Mouse (Mus musculus) yolk sac, embryonic 10.5 days (tissue): ENCODE data around the gene Cd276.
"Not testable (repeated sequence)": the region's sequence is repeated elsewhere in the genome, so short reads cannot be mapped to it uniquely, and the experiment has no call there.

Source experiments
- DNase-seq: peaks from one replicate; pipeline ENCODE4 v3.0.0-alpha.2; 2017; ENCODE audit warnings: low spot score

Gene Cd276

DNA sequence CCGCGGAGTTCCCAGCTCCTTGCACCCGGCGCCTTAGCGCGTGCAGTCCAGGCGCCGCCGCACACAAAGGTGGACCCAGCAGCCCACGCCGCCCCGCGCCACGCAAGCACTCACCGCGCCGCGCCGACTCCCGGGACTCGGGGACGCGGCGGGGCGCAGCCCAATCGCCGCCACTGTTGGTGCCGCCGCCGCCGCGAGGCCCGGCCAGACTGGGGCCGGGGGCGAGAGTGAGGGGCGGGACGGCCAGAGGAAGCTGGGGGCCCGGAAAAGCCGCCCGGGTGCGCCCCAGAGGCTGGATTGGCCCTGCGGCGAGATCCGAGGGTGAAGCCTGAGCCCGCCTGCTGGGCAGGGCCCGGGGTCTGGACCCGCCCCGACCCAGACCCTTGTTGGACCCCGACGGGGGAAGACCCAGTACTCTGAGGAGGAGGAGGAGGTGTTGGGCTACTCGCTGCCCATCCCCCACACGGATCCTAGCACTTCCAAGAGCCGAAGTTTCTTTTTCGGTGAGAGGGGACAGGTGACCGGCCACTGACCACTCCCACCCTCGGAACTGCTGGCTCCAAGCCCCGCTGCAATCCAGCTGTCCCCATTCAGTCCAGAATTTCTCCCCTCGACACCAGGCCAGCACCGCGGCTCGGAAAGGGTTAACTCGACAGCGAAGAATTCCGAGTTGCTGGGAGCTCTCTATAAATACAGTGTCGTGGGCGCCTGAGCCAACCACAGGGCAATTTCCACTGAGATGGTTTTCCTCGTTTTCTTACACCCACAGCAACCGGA is at the start of gene Cd276:
TSS of gene Cd276 (minus strand) at position 530 of the 777 bp plus-strand sequence.
- DNase-seq = peak; percentile 71

DNA sequence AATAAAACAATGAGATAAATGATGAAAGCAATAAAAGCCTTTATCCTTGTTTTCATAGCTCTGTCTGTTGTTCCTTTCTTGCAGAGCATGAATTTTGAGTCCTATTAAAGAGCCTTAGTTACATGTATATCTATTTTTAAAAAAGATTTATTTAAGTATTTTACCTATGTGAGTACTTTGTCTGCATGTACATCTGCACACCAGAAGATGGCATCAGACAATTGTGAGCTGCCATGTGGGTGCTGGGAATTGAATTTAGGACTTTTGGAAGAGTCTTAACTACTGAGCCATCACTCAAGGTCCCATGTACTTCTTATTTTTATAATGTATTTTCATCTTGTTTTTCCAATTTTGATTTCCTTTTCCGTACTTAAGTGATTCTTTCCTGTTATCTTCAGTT is 40.1 kb upstream of the Cd276 start:
- no peak for DNase-seq

DNA sequence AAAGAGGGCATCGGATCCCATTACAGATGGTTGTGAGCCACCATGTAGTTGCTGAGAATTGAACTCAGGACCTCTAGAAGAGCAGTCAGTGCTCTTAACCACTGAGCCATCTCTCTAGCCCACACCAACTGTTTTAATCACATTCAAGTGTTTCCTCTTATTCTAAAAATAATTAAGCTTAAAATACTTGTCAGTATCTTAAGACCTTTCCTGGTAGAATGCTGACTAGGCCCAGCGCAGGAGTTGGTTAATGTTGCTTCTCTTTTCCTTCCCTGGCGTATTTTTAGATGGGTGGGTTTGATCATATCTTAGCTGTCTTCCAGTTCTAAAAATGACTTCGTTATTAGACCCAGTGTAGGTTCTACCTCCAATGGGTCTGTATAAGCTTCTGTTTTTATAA is 33.4 kb upstream of the Cd276 start:
- DNase-seq = no peak

GRCm38 (mm10) chr9:58584323-58584722 is 29.1 kb upstream of the Cd276 start:
- DNase-seq = no peak

DNA sequence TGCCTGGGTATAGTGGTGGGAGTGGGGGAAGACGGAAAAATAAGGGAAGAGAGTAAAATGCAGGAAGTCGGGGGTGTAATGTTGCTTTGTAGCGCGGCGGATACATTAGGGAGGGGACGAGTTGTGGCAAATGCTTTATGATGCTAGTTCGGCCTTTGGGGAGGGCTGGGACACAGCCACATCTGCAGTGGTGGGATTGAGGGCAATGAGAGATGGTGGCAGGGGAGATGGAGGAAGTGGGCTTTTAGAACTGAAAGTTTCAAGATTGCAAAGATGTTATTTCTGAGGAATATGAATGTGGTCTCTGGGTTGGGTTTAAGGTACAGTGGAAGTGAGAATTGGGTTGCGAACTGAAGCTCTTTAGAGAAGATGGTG is 28.0 kb upstream of the Cd276 start:
- peak; percentile 5 for DNase-seq

DNA sequence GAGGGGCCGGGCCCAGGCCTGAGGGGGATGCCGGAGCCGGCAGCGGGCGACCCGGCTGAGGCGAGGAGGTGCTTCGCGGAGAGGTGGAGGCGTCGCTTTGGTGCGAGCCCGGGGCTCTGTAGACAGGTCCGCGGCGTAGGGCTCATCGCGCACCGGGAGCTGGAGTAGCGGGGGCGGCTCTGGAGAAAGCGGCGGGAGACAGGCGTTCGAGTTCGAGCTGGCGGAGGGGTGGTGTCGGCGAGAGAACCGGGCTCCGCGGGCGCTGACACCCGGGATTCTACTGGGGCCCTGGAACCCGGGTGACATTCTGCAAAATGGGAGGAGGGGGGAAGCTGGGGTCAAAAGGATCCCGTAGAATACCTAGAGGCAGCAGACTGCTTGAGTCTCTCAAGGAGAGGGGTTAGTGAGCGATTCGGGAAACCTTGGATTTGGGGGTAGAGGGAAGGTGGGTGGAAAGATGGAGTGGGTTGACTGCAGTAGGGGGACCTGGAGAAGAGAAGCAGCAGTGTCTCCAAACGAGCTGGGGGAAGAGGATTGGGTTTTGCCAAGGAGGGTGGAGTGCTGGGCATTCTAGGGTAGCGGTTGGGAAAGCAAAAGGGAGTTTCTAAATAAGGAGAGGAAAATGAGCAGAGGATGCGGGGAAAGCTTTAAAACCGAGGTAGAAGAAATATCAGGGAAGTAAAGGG is 27.5 kb upstream of the Cd276 start:
- DNase-seq = no peak

DNA sequence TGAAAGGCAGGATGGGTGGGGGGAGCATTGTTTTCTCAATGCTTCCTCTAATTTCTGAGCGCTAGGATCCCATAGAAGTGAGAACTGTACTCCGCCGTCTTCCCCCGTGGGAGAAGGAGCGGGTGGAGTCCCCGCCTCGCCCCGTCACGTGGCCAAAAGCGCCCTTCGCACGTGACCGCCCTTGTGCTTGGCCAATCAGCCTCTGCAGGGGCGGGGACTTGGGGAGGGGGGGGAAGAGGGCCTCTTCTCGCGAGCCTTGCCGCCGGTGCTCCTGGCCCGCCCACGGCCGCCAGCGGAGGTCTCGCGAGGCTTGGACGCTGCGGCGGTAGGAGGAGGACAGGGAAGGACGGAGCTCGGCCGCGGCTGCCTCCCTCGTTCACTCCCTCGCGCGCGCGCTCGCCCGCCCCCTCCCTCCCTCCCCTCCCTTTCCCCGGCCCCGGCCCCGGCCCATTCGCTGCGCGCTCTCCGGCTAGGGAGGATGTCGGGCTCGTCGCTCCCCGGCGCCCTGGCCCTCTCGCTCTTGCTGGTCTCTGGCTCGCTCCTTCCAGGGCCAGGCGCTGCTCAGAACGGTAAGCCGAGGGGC is 26.8 kb upstream of the Cd276 start, which contains the start of gene Nptn:
TSS of gene Nptn (plus strand) at position 283 of the 583 bp plus-strand sequence.
- DNase-seq = peak; percentile 99

DNA sequence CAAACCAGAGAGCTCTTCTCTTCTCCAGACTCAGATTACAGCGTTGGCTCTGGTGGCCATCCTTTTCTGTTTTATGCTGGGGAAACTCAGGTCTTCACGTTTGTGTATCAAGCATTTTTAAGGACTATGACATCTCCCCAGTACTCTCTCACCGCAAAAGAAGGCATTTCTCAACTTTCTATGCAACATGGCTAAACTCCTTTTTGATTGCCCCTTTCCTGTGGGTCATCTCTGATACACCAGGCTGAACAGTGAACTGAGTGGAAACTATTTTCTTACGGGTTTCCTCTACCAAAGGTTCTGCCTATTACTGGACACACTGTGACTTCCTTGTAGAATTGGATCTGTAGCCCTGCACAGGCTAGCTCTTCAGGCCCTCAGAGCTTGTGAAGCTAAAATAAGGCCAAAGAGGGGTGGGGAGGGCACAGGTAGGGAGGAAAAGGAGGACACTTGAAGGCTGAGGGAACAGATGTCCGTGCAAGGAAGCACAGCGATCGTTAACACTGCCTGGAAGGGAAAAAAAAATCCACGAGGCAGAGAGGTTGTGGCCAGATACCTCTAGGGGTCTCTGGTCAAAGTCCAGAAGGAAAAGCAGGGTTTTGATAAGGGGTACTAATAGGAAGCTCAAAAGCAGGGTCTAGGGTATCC is 26.2 kb upstream of the Cd276 start:
- no peak for DNase-seq

DNA sequence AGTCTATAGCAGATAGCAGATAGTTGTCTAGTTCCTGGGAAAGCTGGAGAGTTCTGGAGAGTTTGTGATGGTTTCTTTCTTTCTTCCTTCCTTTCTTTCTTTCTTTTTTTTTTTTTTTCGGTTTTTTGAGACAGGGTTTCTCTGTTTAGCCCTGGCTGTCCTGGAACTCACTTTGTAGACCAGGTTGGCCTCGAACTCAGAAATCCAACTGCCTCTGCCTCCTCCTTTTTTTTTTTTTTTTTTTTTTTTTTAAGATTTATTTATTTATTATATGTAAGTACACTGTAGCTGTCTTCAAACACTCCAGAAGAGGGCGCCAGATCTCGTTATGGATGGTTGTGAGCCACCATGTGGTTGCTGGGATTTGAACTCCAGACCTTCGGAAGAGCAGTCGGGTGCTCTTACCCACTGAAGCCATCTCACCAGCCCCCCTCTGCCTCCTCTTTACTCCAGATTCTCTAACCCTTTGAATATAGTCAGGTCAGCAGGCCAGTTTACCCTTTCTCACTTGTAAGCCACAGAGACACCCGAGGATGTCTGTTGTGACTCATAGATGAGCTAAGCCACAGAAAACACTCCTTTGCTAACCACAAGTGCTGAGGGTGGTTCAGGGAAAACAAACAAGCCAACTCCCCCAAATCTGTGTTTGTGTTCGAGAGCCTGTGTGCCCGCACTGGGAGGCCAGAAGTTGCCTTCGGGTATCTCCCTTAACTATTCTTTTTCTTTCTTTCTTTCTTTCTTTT is 25.4 kb upstream of the Cd276 start:
- not testable (repeated sequence) for DNase-seq

DNA sequence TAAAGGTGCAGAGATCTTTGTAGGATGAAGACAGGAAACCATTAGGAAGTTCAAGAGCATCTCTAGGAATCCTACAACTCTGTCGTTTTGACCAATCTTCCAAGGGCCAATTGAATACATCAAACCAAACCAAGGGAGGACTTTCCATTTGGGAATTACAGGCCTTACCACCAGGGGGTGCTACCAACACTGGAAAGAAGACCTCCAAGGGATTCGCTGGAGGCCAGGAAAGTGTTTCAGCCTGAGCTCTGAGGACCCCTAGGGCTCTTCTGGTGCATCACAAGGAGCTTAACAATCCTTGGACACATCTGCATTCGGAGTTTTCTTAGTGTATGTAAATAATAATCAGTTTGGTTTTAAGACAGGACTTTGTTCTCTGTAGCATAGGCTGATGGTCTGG is 23.4 kb upstream of the Cd276 start:
- peak; percentile 69 for DNase-seq

DNA sequence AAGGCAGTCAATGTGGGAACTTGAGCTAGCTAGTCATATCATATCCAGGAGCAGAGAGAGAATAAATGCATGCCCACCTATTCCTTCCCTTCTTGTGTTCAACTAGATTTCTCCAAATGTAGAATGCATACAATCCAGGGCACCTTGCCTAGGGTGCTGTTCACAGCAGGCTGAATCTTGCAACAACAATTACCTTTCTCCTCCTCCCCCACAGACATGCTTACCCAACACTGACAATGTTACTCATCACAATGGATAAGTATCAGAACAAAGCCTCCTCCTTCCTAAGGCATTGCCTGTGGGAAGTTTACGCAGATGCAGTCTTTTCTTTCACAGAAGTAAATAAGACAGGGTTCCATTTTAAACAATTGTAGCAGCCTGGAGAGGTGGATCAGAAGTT is 15.8 kb upstream of the Cd276 start:
- DNase-seq = no peak

DNA sequence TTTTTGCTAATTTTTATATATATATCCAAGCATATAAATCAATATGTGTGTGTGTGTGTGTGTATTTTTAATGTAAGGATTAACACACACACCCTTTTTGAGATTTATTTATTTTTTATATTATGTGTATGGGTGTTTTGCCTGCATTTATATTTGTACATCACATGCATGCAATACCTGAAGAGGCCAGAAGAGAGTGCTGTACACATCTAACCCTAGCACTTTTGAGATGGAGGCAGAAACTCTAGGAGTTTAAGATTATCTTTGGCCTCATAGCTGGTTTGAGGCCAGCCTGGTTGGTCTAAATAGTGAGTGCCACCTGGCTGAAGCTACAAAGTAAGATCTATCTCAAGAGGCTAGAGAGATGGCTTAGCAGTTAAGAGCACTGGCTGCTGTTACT is 12.4 kb upstream of the Cd276 start:
- DNase-seq = no peak

GRCm38 (mm10) chr9:58565945-58566344 is 10.7 kb upstream of the Cd276 start:
- DNase-seq = not testable (repeated sequence)

DNA sequence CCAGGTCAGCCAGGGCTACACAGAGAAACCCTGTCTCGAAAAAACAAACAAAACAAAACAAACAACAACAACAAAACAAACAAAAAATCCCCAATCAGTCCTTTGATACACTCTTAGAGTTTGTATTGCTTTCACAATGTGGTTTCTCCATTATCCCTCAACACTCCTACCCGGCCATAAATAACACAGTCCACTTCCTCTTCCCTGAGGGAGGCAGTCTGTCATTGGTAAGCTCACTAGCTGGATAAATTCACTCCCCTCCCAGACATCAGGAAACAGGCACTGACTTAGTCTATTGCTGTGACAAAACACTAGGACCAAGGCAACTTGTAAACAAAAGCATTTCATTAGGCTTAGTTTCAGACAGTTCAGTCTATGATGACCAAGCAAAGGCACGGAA is 5.0 kb upstream of the Cd276 start:
- no peak for DNase-seq

DNA sequence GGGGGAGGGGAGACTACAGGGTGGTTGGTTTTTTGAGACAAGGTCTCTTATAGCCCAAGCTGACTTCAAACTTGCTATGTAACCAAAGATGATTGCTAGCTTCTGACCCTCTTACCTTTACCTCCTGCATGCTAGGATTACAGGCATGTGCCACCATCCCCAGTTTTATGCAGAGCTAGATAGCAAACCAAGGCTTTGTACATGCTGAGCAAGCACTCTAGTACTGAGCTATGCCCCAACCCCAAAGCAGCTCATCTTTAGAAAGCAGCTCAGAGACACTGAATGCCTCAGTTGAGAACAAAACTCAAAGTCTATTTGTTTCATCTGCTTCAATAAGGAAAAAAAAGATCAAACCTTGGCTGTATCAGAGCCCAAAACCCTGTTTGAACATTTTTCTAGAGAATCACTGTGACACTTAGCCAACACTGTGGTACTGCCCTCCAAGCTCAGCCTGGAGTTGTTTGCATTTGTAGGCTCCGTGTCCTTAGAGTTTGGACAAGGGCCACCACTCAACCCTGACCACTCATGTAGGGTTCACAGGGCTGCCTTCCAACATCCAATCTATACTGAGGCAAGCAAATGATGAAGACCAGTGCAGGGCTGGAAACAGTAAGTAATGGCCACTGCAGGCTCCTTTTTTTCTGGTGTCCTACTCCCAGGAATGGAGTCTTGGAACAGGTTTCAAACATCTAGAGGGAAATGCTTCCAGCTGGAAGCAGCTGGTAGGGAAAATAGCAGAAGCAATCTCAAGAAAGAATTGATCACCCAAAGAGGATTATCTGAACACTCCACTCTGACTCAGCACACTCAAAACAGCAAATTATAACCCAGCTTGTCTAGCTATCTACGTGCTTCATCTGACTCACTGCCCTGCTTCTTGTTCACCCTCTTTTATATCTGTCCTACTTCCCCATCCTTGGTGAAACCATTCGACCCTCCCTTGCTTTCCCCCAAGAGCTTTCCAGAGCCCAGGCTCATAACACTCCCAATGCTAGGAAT is 2.5 kb upstream of the Cd276 start:
- no peak for DNase-seq

GRCm38 (mm10) chr9:58556627-58557026 is 1.4 kb upstream of the Cd276 start:
- DNase-seq = no peak

GRCm38 (mm10) chr9:58555685-58556414 is 613 bp upstream of the Cd276 start:
- DNase-seq = no peak

DNA sequence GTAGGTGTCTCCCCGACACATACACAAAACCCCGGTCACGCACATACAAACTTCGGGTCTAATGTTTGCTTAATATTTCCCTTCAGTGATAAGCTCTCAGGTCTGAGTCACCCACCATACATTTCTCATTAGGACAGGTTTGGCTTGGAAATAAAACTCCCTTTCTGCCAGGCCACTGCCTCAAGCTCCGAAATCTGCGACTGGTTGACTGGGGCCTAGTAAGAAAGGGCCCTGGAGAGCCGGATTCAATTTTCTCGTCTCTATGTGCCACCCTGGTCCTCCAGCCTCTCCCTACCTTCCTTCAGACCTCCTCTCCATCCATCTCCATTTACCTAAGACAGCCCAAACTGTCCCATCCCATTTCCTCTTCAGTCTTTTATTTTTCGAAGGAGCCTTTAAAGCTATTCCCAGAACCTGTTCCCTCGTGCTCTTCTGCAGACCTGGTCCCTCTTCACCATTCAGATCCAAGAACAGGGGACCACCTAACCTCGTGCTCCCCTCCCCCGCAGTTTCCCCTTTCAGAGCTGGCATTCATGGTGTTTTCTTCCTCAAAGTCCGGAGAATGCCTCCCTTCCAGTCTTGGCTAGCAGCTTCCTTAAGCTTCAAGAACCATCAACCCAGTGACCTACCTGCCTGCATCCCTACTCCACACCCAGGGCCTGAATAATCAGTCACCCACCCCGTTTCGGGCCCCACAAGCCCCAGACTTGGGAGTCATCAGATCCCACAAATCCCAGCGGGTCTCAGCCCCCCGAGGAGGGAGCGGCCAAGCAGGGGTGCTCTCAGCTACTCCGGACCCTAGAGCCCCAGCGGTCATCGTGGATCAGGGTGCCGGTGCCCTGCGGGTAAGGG is 955 bp downstream of the Cd276 start:
- DNase-seq = peak; percentile 12

GRCm38 (mm10) chr9:58552083-58552482 is 3.2 kb downstream of the Cd276 start:
- DNase-seq = no peak
